Mouse (Mus musculus): ENCODE measurements around the gene Oaz1.

DNA sequence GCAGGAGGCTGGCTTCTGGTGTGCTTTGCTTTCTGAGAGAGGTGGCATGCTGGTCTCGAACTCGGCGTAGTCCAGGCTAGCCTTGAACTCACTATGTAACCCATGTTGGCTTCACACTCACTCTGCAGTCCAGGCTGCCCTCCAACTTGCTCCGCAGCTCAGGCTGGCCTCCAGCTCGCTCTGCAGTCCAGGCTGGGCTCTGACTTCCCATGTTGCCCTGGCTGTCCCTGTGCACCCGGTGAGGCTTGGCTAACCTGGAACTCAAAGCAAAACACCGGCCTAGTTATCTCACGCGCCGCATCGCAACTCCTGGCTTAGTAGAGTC, 29.3 kb downstream of the Oaz1 start:
- no peak for TF ChIP-seq CTCF (IDR thresholded peaks at IDR 0.05; ENCODE audit: low read depth)
- no peak for TF ChIP-seq EP300 (IDR thresholded peaks at IDR 0.05; ENCODE audit: low read depth)
